Mouse (Mus musculus): ENCODE measurements around the gene Ifrd2.

Gene Ifrd2

GRCm38 (mm10) chr9:107575579-107576356 is 11.7 kb upstream of the Ifrd2 start:
- no peak for DNase-seq (ENCODE audit: low spot score)

- no peak for DNase-seq (ENCODE audit: low spot score)
Observed at GRCm38 (mm10) chr9:107576357-107577107, 10.9 kb upstream of the Ifrd2 start, which contains the start of gene Hyal1. Hyal1 (plus strand) TSS chr9:107576927.

- no peak for DNase-seq (ENCODE audit: low spot score)
Observed at GRCm38 (mm10) chr9:107577871-107578270, 9.6 kb upstream of the Ifrd2 start.

- no peak for DNase-seq (ENCODE audit: low spot score)
Observed at GRCm38 (mm10) chr9:107578587-107578986, 8.9 kb upstream of the Ifrd2 start, which contains the start of gene Naa80. Naa80 (plus strand) TSS chr9:107578887.

- peak; percentile 75 for DNase-seq (ENCODE audit: low spot score)
Observed at GRCm38 (mm10) chr9:107579023-107579900, 8.2 kb upstream of the Ifrd2 start.

- DNase-seq (ENCODE audit: low spot score) = peak; percentile 83
Observed at GRCm38 (mm10) chr9:107580501-107581317, 6.7 kb upstream of the Ifrd2 start, which contains the start of gene Hyal3. Hyal3 (plus strand) TSS chr9:107580818.

- DNase-seq (ENCODE audit: low spot score) = no peak
Observed at GRCm38 (mm10) chr9:107581584-107581983, 5.9 kb upstream of the Ifrd2 start.

- DNase-seq (ENCODE audit: low spot score) = no peak
Observed at GRCm38 (mm10) chr9:107582509-107583062, 4.9 kb upstream of the Ifrd2 start.

- no peak for DNase-seq (ENCODE audit: low spot score)
Observed at GRCm38 (mm10) chr9:107583174-107583573, 4.3 kb upstream of the Ifrd2 start.

- no peak for DNase-seq (ENCODE audit: low spot score)
Observed at GRCm38 (mm10) chr9:107586504-107586903, 938 bp upstream of the Ifrd2 start.

GRCm38 (mm10) chr9:107587833-107588639 is 594 bp downstream of the Ifrd2 start:
- DNase-seq (ENCODE audit: low spot score) = peak; percentile 74

GRCm38 (mm10) chr9:107590058-107590772 is 2.8 kb downstream of the Ifrd2 start:
- no peak for DNase-seq (ENCODE audit: low spot score)

- no peak for DNase-seq (ENCODE audit: low spot score)
Observed at GRCm38 (mm10) chr9:107590773-107591060, 3.3 kb downstream of the Ifrd2 start.

- no peak for DNase-seq (ENCODE audit: low spot score)
Observed at GRCm38 (mm10) chr9:107593101-107593976, 5.9 kb downstream of the Ifrd2 start.

GRCm38 (mm10) chr9:107594281-107595062 is 7.0 kb downstream of the Ifrd2 start:
- no peak for DNase-seq (ENCODE audit: low spot score)

- no peak for DNase-seq (ENCODE audit: low spot score)
Observed at GRCm38 (mm10) chr9:107596619-107597569, 9.5 kb downstream of the Ifrd2 start.

GRCm38 (mm10) chr9:107598385-107598784 is 10.9 kb downstream of the Ifrd2 start:
- no peak for DNase-seq (ENCODE audit: low spot score)

All from MN1 (cell line).